In the genomic region with DNA sequence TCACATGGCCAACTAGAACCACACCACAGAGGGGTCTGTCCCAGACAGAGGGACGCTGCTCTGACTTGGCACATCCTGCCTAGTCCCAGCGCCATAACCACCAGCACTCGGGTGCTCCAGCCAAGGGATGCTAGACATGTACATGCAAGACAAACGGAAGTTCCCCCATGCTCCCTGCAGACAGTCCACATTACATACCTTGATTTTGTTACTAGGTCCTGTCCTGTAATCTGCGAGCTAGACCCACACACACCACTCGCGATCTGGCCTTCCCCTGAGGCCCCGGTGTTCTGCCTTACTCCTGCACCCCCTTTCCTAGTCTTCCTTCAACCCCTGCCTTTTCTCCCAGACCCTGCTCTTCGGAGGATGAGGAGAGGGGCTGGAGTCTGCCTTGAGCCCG, we compare ENCODE assay signal across 8 mouse cellular contexts. TPM values are rescaled to one million over a fixed set of nuclear protein-coding genes. Genes with fewer than 3 reads are reported as not detected.
A peak's percentile ranks its signal among the peaks of the same experiment; 100 is the strongest.
DNase-seq lines count a peak whose midpoint lies in the region; ATAC-seq and TF ChIP-seq lines count a peak whose summit lies in the region.

No protein-coding gene starts in this region.

- H3K36me3 ChIP-seq in ES-E14 (ENCODE audit: control insufficient read depth, insufficient read depth, low read length, poor library complexity, severe bottlenecking), result peaks cover 18% of the 10 kb centered on the region
- H3K36me3 ChIP-seq in hindbrain, embryonic 14.5 days (replicated peaks; ENCODE audit: control insufficient read depth, insufficient read depth), result peaks cover 35% of the 10 kb centered on the region
- peaks cover 32% of the 10 kb centered on the region for H3K36me3 ChIP-seq in midbrain, embryonic 14.5 days (ENCODE audit: control insufficient read depth, insufficient read depth, low read length)

- peak overlapping the region; percentile 69 to 77 for H3K4me3 ChIP-seq in ES-E14 (ENCODE audit: insufficient read depth in 1 of 2, low read depth in 1 of 2, low read length in 2 of 2, poor library complexity in 1 of 2, severe bottlenecking in 1 of 2)
- peak overlapping the region; percentile 34 for H3K4me3 ChIP-seq in hindbrain, embryonic 14.5 days (replicated peaks; ENCODE audit: low read length)
- peak overlapping the region; percentile 32 for H3K4me3 ChIP-seq in midbrain, embryonic 14.5 days (replicated peaks; ENCODE audit: low read depth, low read length)

- WGBS in hindbrain, embryonic 14.5 days, result 53% methylated on average over 10 of the region's 10 CpGs
- 46% methylated on average over 10 of the region's 10 CpGs for WGBS in midbrain, embryonic 14.5 days

- peak overlapping the region; percentile 61 for H3K9ac ChIP-seq in ES-E14 (ENCODE audit: insufficient read depth, low read depth, low read length, poor library complexity, severe bottlenecking)
- peak overlapping the region; percentile 49 for H3K9ac ChIP-seq in hindbrain, embryonic 14.5 days
- peak overlapping the region; percentile 46; the same call in 1 of the 2 replicates for H3K9ac ChIP-seq in midbrain, embryonic 14.5 days (replicated peaks; ENCODE audit: low read length)

- H3K4me2 ChIP-seq in hindbrain, embryonic 14.5 days (replicated peaks), result peak overlapping the region; percentile 61
- peak overlapping the region; percentile 63 for H3K4me2 ChIP-seq in midbrain, embryonic 14.5 days (ENCODE audit: low read length)

- no peak overlapping the region for H3K27ac ChIP-seq in ES-E14 (ENCODE audit: insufficient read depth, low read depth, low read length, poor library complexity, severe bottlenecking)
- no peak overlapping the region for H3K27ac ChIP-seq in hindbrain, embryonic 14.5 days
- H3K27ac ChIP-seq in midbrain, embryonic 14.5 days (replicated peaks; ENCODE audit: low read depth, low read length), result no peak overlapping the region

- H3K9me3 ChIP-seq in ES-E14 (ENCODE audit: control insufficient read depth, insufficient read depth, low read depth, low read length), result no peaks in the 10 kb centered on the region
- H3K9me3 ChIP-seq in hindbrain, embryonic 14.5 days (ENCODE audit: control insufficient read depth, low read length), result no peaks in the 10 kb centered on the region
- H3K9me3 ChIP-seq in midbrain, embryonic 14.5 days (ENCODE audit: control insufficient read depth, low read length), result no peaks in the 10 kb centered on the region

- H3K27me3 ChIP-seq in hindbrain, embryonic 14.5 days (ENCODE audit: control insufficient read depth, insufficient read depth, low read length), result no peaks in the 10 kb centered on the region
- H3K27me3 ChIP-seq in midbrain, embryonic 14.5 days (ENCODE audit: control insufficient read depth, insufficient read depth, low read length), result peaks cover 5% of the 10 kb centered on the region; the same call in 1 of the 2 replicates

- peaks cover 3 to 31% of the 10 kb centered on the region in 2 experiments; a peak in 3 of 4 replicates for H3K4me1 ChIP-seq in ES-E14 (ENCODE audit: control insufficient read depth in 2 of 2, insufficient read depth in 2 of 2, low read length in 2 of 2, poor library complexity in 1 of 2)
- 0 out of 2 replicates have a peak, but pooled peaks cover 3% of the 10 kb centered on the region for H3K4me1 ChIP-seq in hindbrain, embryonic 14.5 days (replicated peaks; ENCODE audit: control insufficient read depth, insufficient read depth, low read length)
- peaks cover 6% of the 10 kb centered on the region; the same call in 1 of the 2 replicates for H3K4me1 ChIP-seq in midbrain, embryonic 14.5 days (ENCODE audit: control insufficient read depth, insufficient read depth, low read length)

- DNase-seq in kidney, adult 9 months, result peak; percentile 31
- no peak for DNase-seq in kidney, postnatal 10 days
- no peak for DNase-seq in ES-E14 (ENCODE audit: low read depth, low spot score)
- no peak for DNase-seq in hindbrain, embryonic 14.5 days (ENCODE audit: low spot score)
- DNase-seq in midbrain, embryonic 14.5 days, result no peak
- DNase-seq in adrenal gland, adult 18-20 months (ENCODE audit: low spot score in 2 of 2), result no peak
- no peak for DNase-seq in layer of hippocampus, postnatal 25 days (ENCODE audit: extremely low spot score in 1 of 2, low spot score in 1 of 2)
- DNase-seq in cerebellum, postnatal 14 days, result no peak

- in situ Hi-C loops in ES-E14 (cut with MboI; ENCODE audit: low sequenced_read_pairs in 2 of 2, unreplicated experiment in 2 of 2), result no loop called here

- no peak for ATAC-seq in hindbrain, embryonic 14.5 days (ENCODE audit: low FRiP score)
- ATAC-seq in midbrain, embryonic 14.5 days (ENCODE audit: low FRiP score, low TSS enrichment), result no peak

TF ChIP-seq in ES-E14, 5 proteins besides CTCF, POLR2A, EP300 and RAD21:
- TF ChIP-seq MAFK (IDR thresholded peaks at IDR 0.05; ENCODE audit: insufficient read depth, low read depth, low read length) (no peak), ZNF384 (IDR thresholded peaks at IDR 0.05; ENCODE audit: low read depth, low read length) (no peak), HCFC1 (IDR thresholded peaks at IDR 0.05; ENCODE audit: borderline replicate concordance, insufficient read depth, low read length) (no peak)
TF ChIP-seq in ES-E14: peak in this region for 0.

RNA-seq across cellular contexts. Expression of gene Tcirg1, which starts 0.6 kb away (rescaled TPM):
- total RNA-seq in ES-E14 (2012; rRNA removed), result 55.2 and 75.8 TPM in 2 replicates
- polyA plus RNA-seq in hindbrain, embryonic 14.5 days (2014; fragmentation: Nextera tagmentation; extraction: Ambion mirVana), result 11.6 and 13.3 TPM in 2 replicates
- 7.4 and 11.0 TPM in 2 replicates for polyA plus RNA-seq in midbrain, embryonic 14.5 days (2014; fragmentation: Nextera tagmentation; extraction: Ambion mirVana)
- 10 to 100 TPM; 66.3 to 84.7 TPM for total RNA-seq in adrenal gland, adult 18-20 months (2021)
- 10 to 100 TPM; 17.3 to 21.5 TPM for total RNA-seq in layer of hippocampus, postnatal 25 days (2021)

RNA-seq across cellular contexts. Expression of gene Ndufs8, which starts 6.2 kb away (rescaled TPM):
- 134 and 135 TPM in 2 replicates for total RNA-seq in ES-E14 (2012; rRNA removed)
- 310 and 332 TPM in 2 replicates for polyA plus RNA-seq in hindbrain, embryonic 14.5 days (2014; fragmentation: Nextera tagmentation; extraction: Ambion mirVana)
- 261 and 304 TPM in 2 replicates for polyA plus RNA-seq in midbrain, embryonic 14.5 days (2014; fragmentation: Nextera tagmentation; extraction: Ambion mirVana)
- total RNA-seq in adrenal gland, adult 18-20 months (2021), result 100 to 1,000 TPM; 344 to 380 TPM
- total RNA-seq in layer of hippocampus, postnatal 25 days (2021), result 100 to 1,000 TPM; 134 to 151 TPM

RNA-seq across cellular contexts. Expression of gene Aldh3b1, which starts 23.3 kb away (rescaled TPM):
- total RNA-seq in ES-E14 (2012; rRNA removed), result 0.76 and 1.4 TPM in 2 replicates
- polyA plus RNA-seq in hindbrain, embryonic 14.5 days (2014; fragmentation: Nextera tagmentation; extraction: Ambion mirVana), result 2.4 and 3.3 TPM in 2 replicates
- polyA plus RNA-seq in midbrain, embryonic 14.5 days (2014; fragmentation: Nextera tagmentation; extraction: Ambion mirVana), result 0.84 and 1.1 TPM in 2 replicates
- 100 to 1,000 TPM in 1 of 2 experiments, 10 to 100 TPM in 1; 14.4 to 169 TPM for total RNA-seq in adrenal gland, adult 18-20 months (2021)
- 1 to 10 TPM; 3.5 to 4.4 TPM for total RNA-seq in layer of hippocampus, postnatal 25 days (2021)

RNA-seq across cellular contexts. Expression of gene Unc93b1, which starts 28.7 kb away (rescaled TPM):
- 3.9 and 9.5 TPM in 2 replicates for total RNA-seq in ES-E14 (2012; rRNA removed)
- 9.7 and 10.4 TPM in 2 replicates for polyA plus RNA-seq in hindbrain, embryonic 14.5 days (2014; fragmentation: Nextera tagmentation; extraction: Ambion mirVana)
- 3.7 and 13.4 TPM in 2 replicates for polyA plus RNA-seq in midbrain, embryonic 14.5 days (2014; fragmentation: Nextera tagmentation; extraction: Ambion mirVana)
- total RNA-seq in adrenal gland, adult 18-20 months (2021), result 10 to 100 TPM; 53.3 to 64.4 TPM
- total RNA-seq in layer of hippocampus, postnatal 25 days (2021), result 10 to 100 TPM; 16.7 to 20.6 TPM

RNA-seq across cellular contexts. Expression of gene Aldh3b3, which starts 52.1 kb away (rescaled TPM):
- not detected in 2 replicates for total RNA-seq in ES-E14 (2012; rRNA removed)
- polyA plus RNA-seq in hindbrain, embryonic 14.5 days (2014; fragmentation: Nextera tagmentation; extraction: Ambion mirVana), result not detected in 2 replicates
- not detected in 2 replicates for polyA plus RNA-seq in midbrain, embryonic 14.5 days (2014; fragmentation: Nextera tagmentation; extraction: Ambion mirVana)
- 1 to 10 TPM in 1 of 2 experiments, under 1 TPM in 1; 0.29 to 1.0 TPM for total RNA-seq in adrenal gland, adult 18-20 months (2021)
- not detected for total RNA-seq in layer of hippocampus, postnatal 25 days (2021)
